Mouse (Mus musculus) lung, postnatal 0 days (tissue): ENCODE results near the gene Ssbp3. TPM values are rescaled to one million over a fixed set of nuclear protein-coding genes. Genes with fewer than 3 reads are reported as not detected.

Experiments used
- ATAC-seq: fragments of 200-750 bp; cut with Nextera tagmentation; 2 replicates; pipeline ENCODE4 v1.8.0; 2017; ENCODE audit warnings: moderate library complexity
- DNase-seq: peaks from one replicate; pipeline ENCODE4 v3.0.0-alpha.2; 2016; ENCODE audit warnings: low spot score
- H3K27ac ChIP-seq: fragments of 300-500 bp; sonication (generic); 2 replicates; pipeline ENCODE4 v1.5.1; 2014; ENCODE audit warnings: antibody characterized with exemption, mild to moderate bottlenecking, low read length, mixed read lengths
- H3K27me3 ChIP-seq: fragments of 300-500 bp; sonication (generic); replicated peaks from 2 replicates; pipeline ENCODE4 v1.6.1; 2014; ENCODE audit warnings: low read length, mixed read lengths; ENCODE audit not compliant: insufficient read depth
- H3K36me3 ChIP-seq: fragments of 300-500 bp; sonication (generic); 2 replicates; pipeline ENCODE4 v1.6.1; 2014; ENCODE audit warnings: low read length, mixed read lengths; ENCODE audit not compliant: insufficient read depth
- H3K4me1 ChIP-seq: fragments of 300-500 bp; sonication (generic); 2 replicates; pipeline ENCODE4 v1.6.1; 2014; ENCODE audit warnings: antibody characterized with exemption, low read depth, low read length, mixed read lengths; ENCODE audit not compliant: insufficient read depth
- H3K4me2 ChIP-seq: fragments of 300-500 bp; sonication (generic); replicated peaks from 2 replicates; pipeline ENCODE4 v1.6.1; 2014; ENCODE audit warnings: low read depth, mild to moderate bottlenecking, low read length, moderate library complexity, mixed read lengths
- H3K4me3 ChIP-seq: fragments of 300-500 bp; sonication (generic); 2 replicates; pipeline ENCODE4 v1.5.1; 2014; ENCODE audit warnings: low read depth, low read length
- H3K9ac ChIP-seq: fragments of 300-500 bp; sonication (generic); replicated peaks from 2 replicates; pipeline ENCODE4 v1.6.1; 2014; ENCODE audit warnings: low read depth, mild to moderate bottlenecking
- H3K9me3 ChIP-seq: fragments of 300-500 bp; sonication (generic); 2 replicates; pipeline ENCODE4 v1.6.1; 2016; ENCODE audit warnings: low read length, mixed read lengths
- CTCF ChIP-seq: IDR thresholded peaks from 2 replicates; pipeline ENCODE4 v1.5.1; 2016; ENCODE audit warnings: antibody characterized with exemption, mild to moderate bottlenecking
- EP300 ChIP-seq: IDR thresholded peaks from 2 replicates; pipeline ENCODE4 v1.6.1; 2016; ENCODE audit warnings: antibody characterized with exemption, mild to moderate bottlenecking, control low read depth
- WGBS: fragments of 180-500 bp; shearing (Covaris S2); extraction: QIAGEN DNeasy Blood & Tissue Kit; methylation state at CpG from one replicate; pipeline ENCODE4 v1.1.7; 2014; 5-methylcytosine and 5-hydroxymethylcytosine counted together
- polyA plus RNA-seq: library from polyadenylated mRNA; unstranded; fragments of >200 nt; fragmentation: Nextera tagmentation; extraction: Ambion mirVana; gene quantifications from 2 replicates; pipeline ENCODE4 v1.2.1, GENCODE M21; 2015

Gene Ssbp3
- polyA plus RNA-seq, 1 experiment from 2014 or later: 40.2 TPM

DNA sequence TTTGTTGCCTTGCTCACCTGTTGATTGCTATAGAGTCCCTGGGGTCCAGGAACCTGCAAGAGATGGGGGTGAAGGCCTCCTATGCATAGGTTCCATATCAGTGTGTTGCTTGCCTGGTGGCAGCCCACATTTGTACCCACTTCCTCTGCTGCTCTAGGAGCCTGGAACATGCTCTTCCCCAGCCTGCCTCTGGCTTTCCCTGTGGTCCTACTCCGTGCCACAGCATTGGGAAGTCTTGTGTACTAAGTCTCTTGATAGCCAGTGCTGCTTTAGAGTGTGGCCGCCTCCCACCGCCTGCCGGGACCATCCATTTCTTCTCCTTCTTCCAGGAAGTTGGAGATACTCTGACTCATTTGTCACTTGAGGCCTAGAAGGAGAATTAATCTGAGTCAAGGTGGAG lies 13.7 kb downstream of the Ssbp3 start:
- no peak overlapping the region for H3K27ac ChIP-seq
- WGBS: 72% methylated on average over 4 of the region's 4 CpGs
- H3K9ac ChIP-seq: no peak overlapping the region
- TF ChIP-seq EP300 (no peak), CTCF (no peak)
- H3K27me3 ChIP-seq: no peaks in the 10 kb centered on the region
- H3K9me3 ChIP-seq: no peaks in the 10 kb centered on the region
- H3K4me2 ChIP-seq: no peak overlapping the region
- DNase-seq (no peak), ATAC-seq (no peak)
- peaks cover 16% of the 10 kb centered on the region; the same call in 1 of the 2 replicates for H3K36me3 ChIP-seq
- H3K4me3 ChIP-seq: no peak overlapping the region
- peaks cover 4% of the 10 kb centered on the region; the same call in 1 of the 2 replicates for H3K4me1 ChIP-seq

DNA sequence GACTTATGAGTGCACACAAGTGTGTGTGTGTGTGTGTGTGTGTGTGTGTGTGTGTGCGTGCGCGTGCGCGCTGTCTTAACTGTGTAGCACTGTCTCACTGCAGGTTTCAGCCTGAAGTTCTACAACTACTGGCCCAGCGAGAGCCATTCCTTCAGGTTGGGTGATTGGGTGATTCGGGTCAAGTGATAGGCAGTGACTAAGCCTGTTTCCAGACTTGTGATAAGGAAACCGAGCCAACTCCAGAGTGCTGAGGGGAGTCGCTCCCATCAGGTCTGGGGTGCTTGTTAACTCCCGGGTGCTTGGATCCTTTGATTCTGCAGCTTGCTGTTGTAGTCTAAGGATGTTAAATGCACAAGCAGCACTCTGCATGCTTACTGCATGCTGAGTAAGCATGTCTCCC lies 14.4 kb downstream of the Ssbp3 start:
- no peak overlapping the region for H3K9ac ChIP-seq

DNA sequence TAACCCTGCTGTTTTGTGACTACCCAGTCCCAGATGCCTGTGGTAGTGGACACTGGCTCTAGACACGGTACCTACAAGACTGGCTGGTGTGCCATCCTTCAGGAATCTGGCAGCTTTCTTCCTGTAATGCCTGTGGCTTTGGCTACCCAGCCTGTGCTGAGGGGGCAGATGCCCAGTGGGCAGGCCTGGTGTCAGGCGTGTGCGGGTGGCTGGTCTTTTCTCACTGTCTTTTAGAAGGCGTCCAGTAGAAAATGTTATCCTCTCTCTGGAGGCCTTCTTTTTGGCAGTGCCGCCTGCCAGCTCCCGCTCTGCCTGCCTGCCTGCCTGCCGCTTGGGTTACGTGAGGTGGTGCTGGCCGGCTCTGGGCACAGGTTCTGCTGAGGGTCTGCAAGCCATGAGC lies 15.9 kb downstream of the Ssbp3 start:
- no peak overlapping the region for H3K4me3 ChIP-seq
- ATAC-seq (no peak), DNase-seq (no peak)
- peaks cover 12% of the 10 kb centered on the region; the same call in 1 of the 2 replicates for H3K36me3 ChIP-seq
- H3K4me2 ChIP-seq: no peak overlapping the region
- no peaks in the 10 kb centered on the region for H3K27me3 ChIP-seq
- WGBS: 90% methylated on average over 9 of the region's 9 CpGs
- H3K27ac ChIP-seq: no peak overlapping the region
- peaks cover under 1% of the 10 kb centered on the region; the same call in 1 of the 2 replicates for H3K4me1 ChIP-seq
- H3K9ac ChIP-seq: no peak overlapping the region
- TF ChIP-seq EP300 (no peak), CTCF (no peak)
- H3K9me3 ChIP-seq: no peaks in the 10 kb centered on the region

More for the DNA sequence above, 14.4 kb downstream of the Ssbp3 start:
- TF ChIP-seq EP300 (no peak), CTCF (no peak)
- H3K4me2 ChIP-seq: no peak overlapping the region
- no peak overlapping the region for H3K4me3 ChIP-seq
- ATAC-seq: no peak
- peaks cover 12% of the 10 kb centered on the region; the same call in 1 of the 2 replicates for H3K36me3 ChIP-seq
- no peak overlapping the region for H3K27ac ChIP-seq
- no peaks in the 10 kb centered on the region for H3K27me3 ChIP-seq
- no peak for DNase-seq
- 78% methylated on average over 10 of the region's 10 CpGs for whole genome bisulfite sequencing
- no peaks in the 10 kb centered on the region for H3K9me3 ChIP-seq
- H3K4me1 ChIP-seq: peaks cover 4% of the 10 kb centered on the region; the same call in 1 of the 2 replicates

DNA sequence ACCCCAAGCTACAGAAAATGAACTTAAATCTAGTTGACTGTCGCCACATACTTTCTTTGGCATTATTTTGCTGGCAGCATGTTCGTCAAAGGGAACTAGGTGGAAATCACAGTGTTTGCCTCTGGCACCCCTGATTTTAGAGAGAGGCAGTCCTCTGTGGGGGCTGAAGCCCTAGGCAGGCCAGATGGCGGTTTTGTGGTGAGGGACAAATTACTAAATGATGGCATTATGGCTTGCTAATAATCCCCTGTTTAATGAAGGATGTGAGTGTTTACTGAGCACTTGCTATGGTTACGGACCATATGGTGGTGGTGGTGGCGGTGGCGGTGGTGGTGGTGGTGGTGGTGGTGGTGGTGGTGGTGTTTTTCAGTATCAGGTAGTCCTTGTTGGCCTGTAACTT lies 16.5 kb downstream of the Ssbp3 start:
- Histone ChIP-seq H3K36me3 (peaks cover 12% of the 10 kb centered on the region; the same call in 1 of the 2 replicates), H3K27me3 (no peaks in the 10 kb centered on the region), H3K9me3 (no peaks in the 10 kb centered on the region), H3K9ac (no peak overlapping the region), H3K4me2 (no peak overlapping the region), H3K4me3 (no peak overlapping the region), H3K4me1 (no peaks in the 10 kb centered on the region), H3K27ac (no peak overlapping the region)
- TF ChIP-seq CTCF: no peak
- TF ChIP-seq EP300: no peak
- DNase-seq (no peak), ATAC-seq (no peak)
- WGBS: 86% methylated on average over 6 of the region's 6 CpGs

DNA sequence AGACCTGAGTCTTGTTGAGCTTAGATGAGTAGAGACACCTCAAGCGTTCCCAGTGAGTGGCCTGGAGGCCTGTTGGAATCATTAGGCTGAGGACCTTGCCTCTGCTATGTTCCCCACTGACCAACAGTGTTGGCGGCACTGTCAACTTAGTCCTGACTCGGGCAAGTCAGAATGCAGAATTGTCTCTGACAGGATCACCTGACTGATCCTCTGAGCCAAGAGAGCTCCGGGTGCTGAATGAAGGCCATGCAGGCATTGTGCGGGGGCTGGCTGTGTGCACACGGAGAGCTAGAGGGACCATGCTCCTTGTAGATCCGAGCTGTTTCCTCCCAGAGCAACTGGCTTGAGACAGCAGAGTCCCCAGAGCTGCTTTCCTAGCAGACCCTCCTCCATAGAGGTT lies 18.5 kb downstream of the Ssbp3 start:
- DNase-seq (no peak), ATAC-seq (no peak)
- Histone ChIP-seq H3K27ac (no peak overlapping the region), H3K4me2 (no peak overlapping the region), H3K9me3 (no peaks in the 10 kb centered on the region), H3K4me3 (no peak overlapping the region), H3K36me3 (peaks cover 4% of the 10 kb centered on the region; the same call in 1 of the 2 replicates), H3K27me3 (no peaks in the 10 kb centered on the region), H3K9ac (no peak overlapping the region), H3K4me1 (no peaks in the 10 kb centered on the region)
- TF ChIP-seq EP300 (no peak), CTCF (no peak)
- 87% methylated on average over 7 of the region's 7 CpGs for WGBS

DNA sequence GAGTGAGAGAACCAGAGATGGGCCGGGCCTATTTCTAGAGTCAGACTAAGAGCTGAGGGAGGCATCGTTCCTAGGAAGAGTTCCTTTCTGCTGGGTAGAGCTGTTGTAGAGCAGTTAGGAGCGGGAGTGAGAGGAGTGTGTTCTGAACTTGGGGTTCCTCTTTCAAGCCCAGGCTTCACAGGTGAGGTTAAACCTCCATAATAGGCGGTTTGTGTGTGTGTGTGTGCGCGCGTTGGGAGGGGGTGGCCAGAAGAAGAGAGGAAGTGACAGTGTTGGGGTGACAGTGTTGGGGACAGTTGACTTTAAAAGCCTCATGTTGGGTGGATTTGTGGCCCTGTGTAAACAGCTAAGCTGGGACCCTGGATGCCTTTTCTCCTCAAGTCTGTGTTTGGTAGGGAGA lies 22.1 kb downstream of the Ssbp3 start:
- DNase-seq: no peak
- Histone ChIP-seq H3K9me3 (no peaks in the 10 kb centered on the region), H3K4me3 (no peak overlapping the region), H3K9ac (no peak overlapping the region), H3K27me3 (no peaks in the 10 kb centered on the region), H3K36me3 (no peaks in the 10 kb centered on the region), H3K27ac (no peak overlapping the region), H3K4me2 (no peak overlapping the region), H3K4me1 (peaks cover 3% of the 10 kb centered on the region; the same call in 1 of the 2 replicates)
- 87% methylated on average over 7 of the region's 7 CpGs for WGBS
- no peak for TF ChIP-seq EP300
- no peak for TF ChIP-seq CTCF
- no peak for ATAC-seq
